Mouse (Mus musculus): ENCODE measurements around the gene Camk2g. TPM values are rescaled to one million over a fixed set of nuclear protein-coding genes. Genes with fewer than 3 reads are reported as not detected.

Camk2g gene
- total RNA-seq (2012; rRNA removed) (14.1 and 15.6 TPM in 2 replicates), polyA plus RNA-seq (2012; ENCODE audit: insufficient read depth in 1 of 2, insufficient read length in 2 of 2, low read depth in 1 of 2, low replicate concordance in 2 of 2, missing spikeins in 1 of 2) (10 to 100 TPM in 1 of 2 experiments, not detected in 1; 27.1 TPM)

GRCm38 (mm10) chr14:20793758-20794531 lies at the start of gene Camk2g:
Gene Camk2g, minus strand, starts transcription at chr14:20794088.
- no peaks in the 10 kb centered on the region for H3K9me3 ChIP-seq (replicated peaks; ENCODE audit: insufficient read depth, low read length)
- peak; percentile 48; the same call in 1 of the 2 replicates for TF ChIP-seq HCFC1 (IDR thresholded peaks at IDR 0.05; ENCODE audit: low read depth, low read length)
- 0 out of 2 replicates have a peak, but pooled peaks have one; percentile 10 for TF ChIP-seq TCF12 (IDR thresholded peaks at IDR 0.05; ENCODE audit: low read depth, low read length)
- TF ChIP-seq CHD2 (IDR thresholded peaks at IDR 0.05; ENCODE audit: low read length) = peak; percentile 70
- peak; percentile 27; the same call in 1 of the 2 replicates for TF ChIP-seq MAX (IDR thresholded peaks at IDR 0.05; ENCODE audit: low read length)
- no peak for TF ChIP-seq MEF2A (IDR thresholded peaks at IDR 0.05; ENCODE audit: extremely low read depth, insufficient replicate concordance, low read depth, low read length, poor library complexity, severe bottlenecking)
- TF ChIP-seq RCOR1 (IDR thresholded peaks at IDR 0.05; ENCODE audit: low read depth, low read length) = no peak
- peak; percentile 77 for TF ChIP-seq ZMIZ1 (IDR thresholded peaks at IDR 0.05; ENCODE audit: low read depth, low read length)
- no peak for TF ChIP-seq ETS1 (IDR thresholded peaks at IDR 0.05; ENCODE audit: low read depth, low read length)
- 0 out of 2 replicates have a peak, but pooled peaks have one; percentile 35 for TF ChIP-seq UBTF (IDR thresholded peaks at IDR 0.05; ENCODE audit: borderline replicate concordance, insufficient read depth, low read depth, low read length)
- TF ChIP-seq POLR2AphosphoS5 (IDR thresholded peaks at IDR 0.05; ENCODE audit: borderline replicate concordance, low read depth, low read length) = no peak
- peak; percentile 25; the same call in 1 of the 2 replicates for TF ChIP-seq SIN3A (IDR thresholded peaks at IDR 0.05; ENCODE audit: low read length)
- peak; percentile 72 to 81; a peak in 3 of 4 replicates for TF ChIP-seq POLR2A (IDR thresholded peaks at IDR 0.05; ENCODE audit: control insufficient read depth in 1 of 2, insufficient read depth in 1 of 2, low read depth in 1 of 2, low read length in 2 of 2, poor library complexity in 1 of 2)
- peak; percentile 76; the same call in 1 of the 2 replicates for TF ChIP-seq MXI1 (IDR thresholded peaks at IDR 0.05; ENCODE audit: low read depth, low read length)
- peak; percentile 18; the same call in 1 of the 2 replicates for TF ChIP-seq NRF1 (IDR thresholded peaks at IDR 0.05; ENCODE audit: insufficient read depth, low read depth, low read length, poor library complexity, severe bottlenecking)
- TF ChIP-seq EP300 (IDR thresholded peaks at IDR 0.05; ENCODE audit: low read depth in 1 of 2, low read length in 2 of 2) = no peak
- TF ChIP-seq CHD1 (IDR thresholded peaks at IDR 0.05; ENCODE audit: low read depth, low read length) = no peak
- peak; percentile 78 for TF ChIP-seq NELFE (IDR thresholded peaks at IDR 0.05; ENCODE audit: low read depth, low read length)
- no peak for TF ChIP-seq POLR2AphosphoS2 (IDR thresholded peaks at IDR 0.05; ENCODE audit: low read length)
- 0 out of 6 replicates have a peak, but pooled peaks of 1 of the 3 experiments have one; percentile 22 for TF ChIP-seq CTCF (IDR thresholded peaks at IDR 0.05 in 2 of 3, conservative IDR thresholded peaks at IDR 0.05 in 1 of 3; ENCODE audit: control insufficient read depth in 1 of 3, insufficient read depth in 1 of 3, low read depth in 2 of 3, low read length in 3 of 3, poor library complexity in 1 of 3, severe bottlenecking in 1 of 3)
- no peak for TF ChIP-seq SMC3 (IDR thresholded peaks at IDR 0.05; ENCODE audit: low read depth, low read length)
- no peak for TF ChIP-seq RAD21 (IDR thresholded peaks at IDR 0.05; ENCODE audit: low read depth, low read length)
- TF ChIP-seq MAZ (IDR thresholded peaks at IDR 0.05; ENCODE audit: low read depth, low read length) = peak; percentile 2; the same call in 1 of the 2 replicates
- no peak for TF ChIP-seq GATA1 (IDR thresholded peaks at IDR 0.05; ENCODE audit: low read depth, low read length)
- H3K79me2 ChIP-seq (ENCODE audit: control insufficient read depth, insufficient read depth, low read length, poor library complexity) = peaks cover 9% of the 10 kb centered on the region
- peak within 1 kb of the TSS; percentile 57 for H3K27ac ChIP-seq (ENCODE audit: control insufficient read depth, low read depth, low read length)
- H3K36me3 ChIP-seq (ENCODE audit: control insufficient read depth in 1 of 2, insufficient read depth in 2 of 2, low read length in 2 of 2) = peaks cover 2 to 14% of the 10 kb centered on the region in 2 experiments
- H3K4me1 ChIP-seq (ENCODE audit: control insufficient read depth in 1 of 2, insufficient read depth in 2 of 2, low read length in 2 of 2) = peaks cover 1 to 15% of the 10 kb centered on the region in 2 experiments; a peak in 3 of 4 replicates
- peak; percentile 88 for DNase-seq (ENCODE audit: low read depth, low spot score)
- H3K9ac ChIP-seq (ENCODE audit: control insufficient read depth, low read depth, low read length, poor library complexity, severe bottlenecking) = peak within 1 kb of the TSS; percentile 94
- H3K27me3 ChIP-seq (ENCODE audit: control insufficient read depth in 1 of 2, insufficient read depth in 2 of 2, low read length in 2 of 2) = no peaks in the 10 kb centered on the region
- peak within 1 kb of the TSS; percentile 87 to 99 for H3K4me3 ChIP-seq (ENCODE audit: control insufficient read depth in 1 of 2, insufficient read depth in 1 of 2, low read depth in 2 of 2, low read length in 2 of 2)
